Mouse (Mus musculus): ENCODE data around the gene Gadd45b. TPM values are rescaled to one million over a fixed set of nuclear protein-coding genes. Genes with fewer than 3 reads are reported as not detected.

Gene Gadd45b
- polyA plus RNA-seq, 1 experiment, result 29.7 TPM

DNA sequence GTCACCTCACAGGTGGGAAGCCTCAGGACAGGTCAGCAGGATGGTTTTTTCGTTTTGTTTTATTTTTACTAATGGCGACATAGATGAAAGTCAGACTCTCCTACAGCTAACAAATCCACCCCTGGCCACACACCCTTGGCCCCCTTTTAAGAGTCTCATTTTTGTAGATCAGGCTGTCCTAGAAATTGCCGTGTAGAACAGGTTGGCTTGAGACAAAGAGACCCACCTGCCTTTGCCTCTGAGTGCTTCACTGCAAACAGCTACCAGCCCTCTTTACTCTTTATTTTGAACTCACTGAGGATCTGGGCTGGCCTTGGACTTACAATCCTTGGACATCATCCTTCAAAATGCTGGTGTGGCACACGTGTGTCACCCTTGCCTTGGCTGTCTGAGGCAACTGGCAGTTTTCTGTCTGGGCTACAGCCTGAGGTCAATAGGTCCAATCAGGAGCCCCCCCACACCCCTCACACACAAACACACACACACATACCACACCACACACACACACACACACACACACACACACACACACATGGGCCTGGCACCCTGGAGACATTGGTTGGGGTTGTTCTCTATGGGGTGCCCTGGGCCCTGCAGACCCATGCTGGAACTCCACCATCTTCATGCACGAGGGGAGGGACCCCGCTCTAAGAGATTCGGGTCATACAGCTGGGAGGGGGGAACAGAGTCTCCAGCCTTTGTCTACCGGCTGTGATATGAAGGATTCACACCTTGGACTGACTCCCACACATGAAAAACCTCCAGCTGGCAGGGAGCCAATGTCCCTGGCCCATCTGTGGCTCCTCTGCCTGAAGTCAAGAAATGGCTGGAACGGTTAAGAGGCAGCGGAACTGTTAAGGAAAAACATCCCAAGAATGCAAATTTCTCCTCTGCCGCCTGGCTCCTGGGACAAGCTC lies 42.5 kb downstream of the Gadd45b start:
- peaks cover 29% of the 10 kb centered on the region for H3K4me1 ChIP-seq (ENCODE audit: control insufficient read depth, insufficient read depth, insufficient read length, low read length)
- H3K36me3 ChIP-seq (ENCODE audit: control insufficient read depth, insufficient read depth, low read length), result no peaks in the 10 kb centered on the region
- no peaks in the 10 kb centered on the region for H3K27me3 ChIP-seq (ENCODE audit: control insufficient read depth, insufficient read depth, low read length)
- H3K4me3 ChIP-seq (ENCODE audit: low read depth, low read length), result no peak overlapping the region
- H3K27ac ChIP-seq (ENCODE audit: insufficient read depth, low read depth, low read length), result peak overlapping the region; percentile 66
- no peak for TF ChIP-seq POLR2A (IDR thresholded peaks at IDR 0.05; ENCODE audit: low read depth, low read length)
- no peak for TF ChIP-seq CTCF (IDR thresholded peaks at IDR 0.05; ENCODE audit: extremely low read depth, insufficient read length, insufficient replicate concordance, low read depth, low read length)
- 53% methylated on average over 11 of the region's 11 CpGs for WGBS

DNA sequence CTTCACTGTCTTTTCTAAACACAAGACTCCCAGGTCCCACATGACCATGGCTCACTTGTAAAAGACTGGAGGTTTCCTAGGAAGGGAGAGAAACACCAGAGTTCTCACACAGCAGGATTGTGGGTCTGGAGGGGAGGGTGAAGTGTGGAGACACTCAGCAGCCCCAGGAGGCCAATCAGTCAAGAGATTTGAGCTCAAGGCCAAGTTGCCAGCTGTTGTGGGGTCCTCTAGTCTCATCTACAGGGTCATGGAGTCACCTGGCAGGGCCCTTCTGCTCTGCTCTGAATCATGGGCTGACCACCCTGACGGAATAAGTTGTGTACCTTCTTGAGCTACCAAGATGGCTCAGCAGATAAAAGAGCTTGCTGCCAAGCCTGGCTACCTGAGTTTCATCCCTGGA lies 43.8 kb downstream of the Gadd45b start:
- Histone ChIP-seq H3K36me3 (ENCODE audit: control insufficient read depth, insufficient read depth, low read length) (no peaks in the 10 kb centered on the region), H3K27ac (ENCODE audit: insufficient read depth, low read depth, low read length) (no peak overlapping the region), H3K4me1 (ENCODE audit: control insufficient read depth, insufficient read depth, insufficient read length, low read length) (peaks cover 28% of the 10 kb centered on the region), H3K27me3 (ENCODE audit: control insufficient read depth, insufficient read depth, low read length) (no peaks in the 10 kb centered on the region), H3K4me3 (ENCODE audit: low read depth, low read length) (no peak overlapping the region)
- WGBS, result 90% methylated on average over 1 of the region's 1 CpGs
- TF ChIP-seq POLR2A (IDR thresholded peaks at IDR 0.05; ENCODE audit: low read depth, low read length) (no peak), CTCF (IDR thresholded peaks at IDR 0.05; ENCODE audit: extremely low read depth, insufficient read length, insufficient replicate concordance, low read depth, low read length) (no peak)

- peak overlapping the region; percentile 91 for H3K27ac ChIP-seq (ENCODE audit: insufficient read depth, low read depth, low read length)
Observed at GRCm38 (mm10) chr10:80975478-80975877, 45.6 kb downstream of the Gadd45b start.

GRCm38 (mm10) chr10:80981564-80982112 lies 51.8 kb downstream of the Gadd45b start:
- H3K4me1 ChIP-seq (ENCODE audit: control insufficient read depth, insufficient read depth, insufficient read length, low read length), result peaks cover 17% of the 10 kb centered on the region
- no peaks in the 10 kb centered on the region for H3K27me3 ChIP-seq (ENCODE audit: control insufficient read depth, insufficient read depth, low read length)
- TF ChIP-seq CTCF (IDR thresholded peaks at IDR 0.05; ENCODE audit: extremely low read depth, insufficient read length, insufficient replicate concordance, low read depth, low read length) (no peak), POLR2A (IDR thresholded peaks at IDR 0.05; ENCODE audit: low read depth, low read length) (no peak)
- 62% methylated on average over 7 of the region's 7 CpGs for WGBS
- no peak overlapping the region; the same call in 1 of the 2 replicates for H3K27ac ChIP-seq (ENCODE audit: insufficient read depth, low read depth, low read length)
- no peaks in the 10 kb centered on the region for H3K36me3 ChIP-seq (ENCODE audit: control insufficient read depth, insufficient read depth, low read length)
- H3K4me3 ChIP-seq (ENCODE audit: low read depth, low read length), result no peak overlapping the region

More at GRCm38 (mm10) chr10:80975478-80975877, 45.6 kb downstream of the Gadd45b start:
- WGBS, result 32% methylated on average over 11 of the region's 11 CpGs
- Histone ChIP-seq H3K36me3 (ENCODE audit: control insufficient read depth, insufficient read depth, low read length) (no peaks in the 10 kb centered on the region), H3K27me3 (ENCODE audit: control insufficient read depth, insufficient read depth, low read length) (no peaks in the 10 kb centered on the region), H3K4me1 (ENCODE audit: control insufficient read depth, insufficient read depth, insufficient read length, low read length) (peaks cover 28% of the 10 kb centered on the region), H3K4me3 (ENCODE audit: low read depth, low read length) (peak overlapping the region; percentile 24; the same call in 1 of the 2 replicates)
- TF ChIP-seq CTCF (IDR thresholded peaks at IDR 0.05; ENCODE audit: extremely low read depth, insufficient read length, insufficient replicate concordance, low read depth, low read length) (no peak), POLR2A (IDR thresholded peaks at IDR 0.05; ENCODE audit: low read depth, low read length) (no peak)

Other genes starting within 250 kb of the Gadd45b start
- 26.5 and 40.0 TPM in 2 replicates for gene Mob3a, start 228.1 kb upstream of the Gadd45b start, polyA plus RNA-seq (2012; rRNA removed)
- 20.8 and 36.3 TPM in 2 replicates for gene Izumo4, start 227.9 kb upstream of the Gadd45b start, polyA plus RNA-seq (2012; rRNA removed)
- 64.9 and 110 TPM in 2 replicates for gene Ap3d1, start 187.8 kb upstream of the Gadd45b start, polyA plus RNA-seq (2012; rRNA removed)
- 57.6 and 83.7 TPM in 2 replicates for gene Dot1l, start 174.9 kb upstream of the Gadd45b start, polyA plus RNA-seq (2012; rRNA removed)
- gene Sf3a2, start 131.9 kb upstream of the Gadd45b start, polyA plus RNA-seq (2012; rRNA removed), result 23.0 and 40.2 TPM in 2 replicates
- gene Plekhj1, start 131.4 kb upstream of the Gadd45b start, polyA plus RNA-seq (2012; rRNA removed), result 26.0 and 41.8 TPM in 2 replicates
- 0.87 and 0.95 TPM in 2 replicates for gene Amh, start 124.8 kb upstream of the Gadd45b start, polyA plus RNA-seq (2012; rRNA removed)
- not detected in 2 replicates for gene Jsrp1, start 116.6 kb upstream of the Gadd45b start, polyA plus RNA-seq (2012; rRNA removed)
- 771 and 1,172 TPM in 2 replicates for gene Oaz1, start 103.4 kb upstream of the Gadd45b start, polyA plus RNA-seq (2012; rRNA removed)
- 0.06 and 0.08 TPM in 2 replicates for gene Lingo3, start 86.0 kb upstream of the Gadd45b start, polyA plus RNA-seq (2012; rRNA removed)
- 61.1 and 82.7 TPM in 2 replicates for gene Lsm7, start 74.9 kb upstream of the Gadd45b start, polyA plus RNA-seq (2012; rRNA removed)
- 43.1 and 81.2 TPM in 2 replicates for gene Sppl2b, start 74.8 kb upstream of the Gadd45b start, polyA plus RNA-seq (2012; rRNA removed)
- 0.66 and 1.3 TPM in 2 replicates for gene Tmprss9, start 58.2 kb upstream of the Gadd45b start, polyA plus RNA-seq (2012; rRNA removed)
- 132 and 250 TPM in 2 replicates for gene Timm13, start 29.1 kb upstream of the Gadd45b start, polyA plus RNA-seq (2012; rRNA removed)
- 14.5 and 29.2 TPM in 2 replicates for gene Lmnb2, start 11.8 kb upstream of the Gadd45b start, polyA plus RNA-seq (2012; rRNA removed)
- gene Gng7, start 84.9 kb downstream of the Gadd45b start, polyA plus RNA-seq (2012; rRNA removed), result 0.44 and 0.74 TPM in 2 replicates
- 0.32 and 0.38 TPM in 2 replicates for gene Diras1, start 95.6 kb downstream of the Gadd45b start, polyA plus RNA-seq (2012; rRNA removed)
- gene Slc39a3, start 107.4 kb downstream of the Gadd45b start, polyA plus RNA-seq (2012; rRNA removed), result 19.3 and 31.6 TPM in 2 replicates
- 116 and 222 TPM in 2 replicates for gene Sgta, start 130.1 kb downstream of the Gadd45b start, polyA plus RNA-seq (2012; rRNA removed)
- 26.5 and 33.3 TPM in 2 replicates for gene Thop1, start 140.0 kb downstream of the Gadd45b start, polyA plus RNA-seq (2012; rRNA removed)
- gene Creb3l3, start 168.8 kb downstream of the Gadd45b start, polyA plus RNA-seq (2012; rRNA removed), result 163 and 498 TPM in 2 replicates
- gene Map2k2, start 175.8 kb downstream of the Gadd45b start, polyA plus RNA-seq (2012; rRNA removed), result 214 and 554 TPM in 2 replicates
- gene Zbtb7a, start 205.1 kb downstream of the Gadd45b start, polyA plus RNA-seq (2012; rRNA removed), result 94.8 and 187 TPM in 2 replicates
- 29.1 and 53.3 TPM in 2 replicates for gene Pias4, start 237.8 kb downstream of the Gadd45b start, polyA plus RNA-seq (2012; rRNA removed)
- gene Eef2, start 246.6 kb downstream of the Gadd45b start, polyA plus RNA-seq (2012; rRNA removed), result 755 and 1,606 TPM in 2 replicates

Data from small intestine, adult 2 months (tissue).